Mouse (Mus musculus) embryonic facial prominence, embryonic 15.5 days (tissue): ENCODE measurements around the gene Cfap77. TPM values are rescaled to one million over a fixed set of nuclear protein-coding genes. Genes with fewer than 3 reads are reported as not detected.

Experiments
- ATAC-seq: fragments of 200-750 bp; cut with Nextera tagmentation; 2 replicates; pipeline ENCODE4 v1.8.0; 2017; ENCODE audit warnings: low read depth, moderate TSS enrichment; ENCODE audit not compliant: insufficient number of reproducible peaks, low FRiP score, low TSS enrichment
- H3K27ac ChIP-seq: fragments of 300-500 bp; sonication (generic); replicated peaks from 2 replicates; pipeline ENCODE4 v1.5.1; 2015; ENCODE audit warnings: mild to moderate bottlenecking, inconsistent platforms
- H3K27me3 ChIP-seq: fragments of 300-500 bp; sonication (generic); 2 replicates; pipeline ENCODE4 v1.6.1; 2015; ENCODE audit warnings: inconsistent platforms
- H3K36me3 ChIP-seq: fragments of 300-500 bp; sonication (generic); 2 replicates; pipeline ENCODE4 v1.6.1; 2015; ENCODE audit warnings: mild to moderate bottlenecking, inconsistent platforms
- H3K4me1 ChIP-seq: fragments of 300-500 bp; sonication (generic); 2 replicates; pipeline ENCODE4 v1.6.1; 2015; ENCODE audit warnings: inconsistent platforms
- H3K4me2 ChIP-seq: fragments of 300-500 bp; sonication (generic); replicated peaks from 2 replicates; pipeline ENCODE4 v1.6.1; 2015; ENCODE audit warnings: mild to moderate bottlenecking, inconsistent platforms
- H3K4me3 ChIP-seq: fragments of 300-500 bp; sonication (generic); replicated peaks from 2 replicates; pipeline ENCODE4 v1.5.1; 2015; ENCODE audit warnings: mild to moderate bottlenecking, inconsistent platforms
- H3K9ac ChIP-seq: fragments of 300-500 bp; sonication (generic); 2 replicates; pipeline ENCODE4 v1.6.1; 2015; ENCODE audit warnings: inconsistent platforms
- H3K9me3 ChIP-seq: fragments of 300-500 bp; sonication (generic); replicated peaks from 2 replicates; pipeline ENCODE4 v1.6.1; 2016; ENCODE audit warnings: inconsistent platforms
- WGBS: fragments of 180-500 bp; shearing (Covaris S2); methylation state at CpG from one replicate; pipeline ENCODE4 v1.1.7; 2015; 5-methylcytosine and 5-hydroxymethylcytosine counted together
- polyA plus RNA-seq: library from polyadenylated mRNA; unstranded; fragments of >200 nt; fragmentation: Nextera tagmentation; extraction: Ambion mirVana; gene quantifications from 2 replicates; pipeline ENCODE4 v1.2.1, GENCODE M21; 2015

The Cfap77 gene
- polyA plus RNA-seq, 1 experiment from 2014 or later: 1.8 TPM

GRCm38 (mm10) chr2:28895876-28896275, 159.0 kb downstream of the Cfap77 start:
- H3K9me3 ChIP-seq: no peaks in the 10 kb centered on the region
- H3K4me1 ChIP-seq: no peaks in the 10 kb centered on the region
- WGBS: 73% methylated on average over 7 of the region's 7 CpGs
- no peak overlapping the region for H3K27ac ChIP-seq
- no peak overlapping the region for H3K4me2 ChIP-seq
- peaks cover 61% of the 10 kb centered on the region for H3K36me3 ChIP-seq
- no peak for ATAC-seq
- H3K27me3 ChIP-seq: no peaks in the 10 kb centered on the region
- no peak overlapping the region for H3K4me3 ChIP-seq
- no peak overlapping the region for H3K9ac ChIP-seq

DNA sequence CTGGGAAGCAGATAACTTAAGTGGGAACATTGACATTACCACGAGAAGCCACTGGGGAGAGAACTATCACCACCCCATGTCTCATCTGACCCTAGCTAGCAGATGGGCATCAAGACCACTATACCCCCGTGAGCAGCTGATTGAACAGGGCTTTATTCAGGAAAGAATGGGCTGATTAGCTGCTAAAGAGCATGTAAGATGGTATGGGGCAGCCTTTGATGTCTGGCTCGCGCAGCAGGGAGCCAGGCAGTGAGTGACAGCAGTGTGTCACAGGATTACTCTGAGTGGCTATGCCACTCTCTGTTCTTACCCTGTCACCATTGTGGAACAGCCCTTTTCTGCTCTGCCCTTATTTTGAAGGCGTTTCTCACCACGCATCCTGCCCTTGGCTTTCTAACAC, 161.3 kb downstream of the Cfap77 start:
- Histone ChIP-seq H3K9ac (no peak overlapping the region), H3K4me2 (no peak overlapping the region), H3K27me3 (no peaks in the 10 kb centered on the region), H3K36me3 (peaks cover 62% of the 10 kb centered on the region), H3K4me3 (no peak overlapping the region), H3K27ac (no peak overlapping the region), H3K4me1 (no peaks in the 10 kb centered on the region), H3K9me3 (no peaks in the 10 kb centered on the region)
- ATAC-seq: no peak
- WGBS: 71% methylated on average over 6 of the region's 6 CpGs

GRCm38 (mm10) chr2:28892796-28893195, 162.1 kb downstream of the Cfap77 start:
- H3K36me3 ChIP-seq: peaks cover 69% of the 10 kb centered on the region

GRCm38 (mm10) chr2:28884914-28885313, 170.0 kb downstream of the Cfap77 start:
- Histone ChIP-seq H3K4me2 (no peak overlapping the region), H3K9me3 (no peaks in the 10 kb centered on the region), H3K4me3 (no peak overlapping the region), H3K4me1 (no peaks in the 10 kb centered on the region), H3K9ac (no peak overlapping the region), H3K27ac (no peak overlapping the region), H3K36me3 (peaks cover 62% of the 10 kb centered on the region), H3K27me3 (no peaks in the 10 kb centered on the region)
- 82% methylated on average over 4 of the region's 4 CpGs for WGBS
- ATAC-seq: no peak

More at GRCm38 (mm10) chr2:28892796-28893195, 162.1 kb downstream of the Cfap77 start:
- no peak for ATAC-seq
- H3K9ac ChIP-seq: no peak overlapping the region
- H3K27ac ChIP-seq: no peak overlapping the region
- WGBS: 52% methylated on average over 1 of the region's 1 CpGs
- H3K9me3 ChIP-seq: no peaks in the 10 kb centered on the region
- H3K4me3 ChIP-seq: no peak overlapping the region
- H3K4me2 ChIP-seq: no peak overlapping the region
- H3K27me3 ChIP-seq: no peaks in the 10 kb centered on the region
- H3K4me1 ChIP-seq: no peaks in the 10 kb centered on the region

GRCm38 (mm10) chr2:28882826-28883485, 171.9 kb downstream of the Cfap77 start:
- no peaks in the 10 kb centered on the region for H3K4me1 ChIP-seq
- H3K36me3 ChIP-seq: peaks cover 46% of the 10 kb centered on the region

DNA sequence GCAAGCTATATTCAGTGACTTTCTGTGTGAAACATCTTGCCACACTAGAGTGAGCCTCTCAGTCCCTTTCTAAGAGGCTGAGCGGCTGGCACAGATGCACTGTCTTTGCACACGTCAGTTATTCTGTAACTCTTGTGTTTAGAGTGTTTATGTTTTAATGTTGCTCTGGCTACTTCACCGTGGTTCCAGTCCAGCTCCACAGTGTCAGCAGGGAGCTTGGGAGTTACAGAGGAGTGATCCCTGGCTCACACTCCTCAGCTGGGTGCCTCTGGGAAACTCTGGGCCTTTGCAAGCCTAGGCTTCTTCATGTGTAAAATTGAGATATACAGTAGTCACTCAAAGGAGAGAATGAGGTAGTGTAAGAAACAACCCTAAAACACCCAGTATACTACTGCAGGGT, 172.8 kb downstream of the Cfap77 start:
- ATAC-seq: no peak
- no peaks in the 10 kb centered on the region for H3K4me1 ChIP-seq
- H3K27me3 ChIP-seq: no peaks in the 10 kb centered on the region
- no peak overlapping the region for H3K27ac ChIP-seq
- peaks cover 45% of the 10 kb centered on the region for H3K36me3 ChIP-seq
- no peak overlapping the region for H3K4me2 ChIP-seq
- no peak overlapping the region for H3K9ac ChIP-seq
- no peak overlapping the region for H3K4me3 ChIP-seq
- H3K9me3 ChIP-seq: no peaks in the 10 kb centered on the region
- WGBS: 84% methylated on average over 3 of the region's 3 CpGs

More at GRCm38 (mm10) chr2:28882826-28883485, 171.9 kb downstream of the Cfap77 start:
- H3K27ac ChIP-seq: no peak overlapping the region
- H3K9me3 ChIP-seq: no peaks in the 10 kb centered on the region
- H3K9ac ChIP-seq: no peak overlapping the region
- no peaks in the 10 kb centered on the region for H3K27me3 ChIP-seq
- 74% methylated on average over 6 of the region's 6 CpGs for WGBS
- H3K4me3 ChIP-seq: no peak overlapping the region
- no peak for ATAC-seq
- no peak overlapping the region for H3K4me2 ChIP-seq

DNA sequence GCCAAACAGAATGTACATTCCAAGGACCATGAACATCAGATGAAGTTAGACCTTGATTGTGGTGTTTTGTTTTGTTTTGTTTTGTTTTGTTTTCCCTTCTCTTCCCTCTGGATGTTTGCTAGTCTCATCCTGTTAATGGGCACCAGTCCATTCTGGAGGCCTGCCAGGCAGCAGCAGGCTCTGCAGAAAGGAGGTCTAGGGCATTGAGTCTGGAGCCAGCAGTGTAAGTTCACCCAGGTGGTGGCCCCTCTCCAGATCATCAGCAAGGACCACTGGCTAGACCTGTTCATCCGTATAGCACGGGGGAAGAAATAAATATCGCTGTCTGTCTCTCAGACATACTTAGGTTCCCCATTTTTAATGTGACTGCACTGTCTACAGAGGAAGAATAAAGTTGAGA, 173.6 kb downstream of the Cfap77 start:
- ATAC-seq: no peak
- H3K9ac ChIP-seq: no peak overlapping the region
- peaks cover 47% of the 10 kb centered on the region for H3K36me3 ChIP-seq
- no peak overlapping the region for H3K27ac ChIP-seq
- 83% methylated on average over 3 of the region's 3 CpGs for WGBS
- H3K27me3 ChIP-seq: no peaks in the 10 kb centered on the region
- H3K4me1 ChIP-seq: no peaks in the 10 kb centered on the region
- no peaks in the 10 kb centered on the region for H3K9me3 ChIP-seq
- H3K4me3 ChIP-seq: no peak overlapping the region
- no peak overlapping the region for H3K4me2 ChIP-seq

Other genes with a start within 250 kb of the Cfap77 start
- gene Gtf3c4, start 214.7 kb downstream of the Cfap77 start, polyA plus RNA-seq: 13.3 and 13.7 TPM in 2 replicates
- 13.4 and 13.7 TPM in 2 replicates for gene Ddx31, start 214.7 kb downstream of the Cfap77 start, polyA plus RNA-seq
- 0.07 TPM in 1 of 2 replicates, not detected in the other for gene Barhl1, start 138.4 kb downstream of the Cfap77 start, polyA plus RNA-seq
- gene Ttf1, start 5.2 kb upstream of the Cfap77 start, polyA plus RNA-seq: 11.5 and 12.5 TPM in 2 replicates
- 6.5 and 8.7 TPM in 2 replicates for gene Setx, start 69.1 kb upstream of the Cfap77 start, polyA plus RNA-seq
- 0.88 and 1.2 TPM in 2 replicates for gene Ntng2, start 197.9 kb upstream of the Cfap77 start, polyA plus RNA-seq